Mouse (Mus musculus) midbrain, embryonic 11.5 days (tissue): ENCODE results near the gene Dnajb6. TPM values are rescaled to one million over a fixed set of nuclear protein-coding genes. Genes with fewer than 3 reads are reported as not detected.

ENCODE experiments used
- polyA plus RNA-seq: library from polyadenylated mRNA; unstranded; fragments of >200 nt; fragmentation: Nextera tagmentation; extraction: Ambion mirVana; gene quantifications from 2 replicates; pipeline ENCODE4 v1.2.1, GENCODE M21; 2014

The Dnajb6 gene
- polyA plus RNA-seq, 1 experiment from 2014 or later = 247 TPM

Other genes with a start within 250 kb of the Dnajb6 start
- 36.2 and 38.3 TPM in 2 replicates for gene Ube3c, start 166.4 kb upstream of the Dnajb6 start, polyA plus RNA-seq
- gene Gm5129, start 248 bp downstream of the Dnajb6 start, polyA plus RNA-seq = not detected in 2 replicates